Mouse (Mus musculus): ENCODE results near the gene Gm3373. TPM values are rescaled to one million over a fixed set of nuclear protein-coding genes. Genes with fewer than 3 reads are reported as not detected.

The Gm3373 gene
- polyA plus RNA-seq (2017; shearing (Covaris generic)), result not detected

GRCm38 (mm10) chr14:5741477-5741876 lies at the start of gene Gm3373:
Gene Gm3373, minus strand, starts transcription at chr14:5741577.

DNA sequence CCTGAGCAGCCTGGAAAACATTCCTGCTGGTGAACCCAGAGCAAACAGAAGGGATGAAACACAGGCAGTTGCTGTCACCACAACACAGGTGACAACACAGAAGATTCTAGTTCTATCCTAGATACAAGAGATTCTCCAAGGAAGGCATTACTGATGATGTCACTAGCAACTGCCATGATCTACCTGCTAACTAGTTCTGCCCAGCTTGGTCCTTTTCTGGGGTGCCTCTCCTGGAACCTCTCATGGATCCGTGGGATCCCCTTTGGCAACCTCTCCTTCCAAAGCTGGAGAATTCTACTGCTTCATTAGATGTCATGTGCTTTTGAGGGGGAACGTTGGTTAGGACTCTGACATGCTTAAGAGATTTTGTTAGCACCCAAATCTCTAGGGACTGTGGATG lies 54.0 kb downstream of the Gm3373 start, which contains the start of gene Gm9603:
Gene Gm9603 (minus strand): TSS at position 101 of the 400 bp plus-strand sequence.

Other genes with a start within 250 kb of the Gm3373 start
- gene Gm3488, start 239.9 kb downstream of the Gm3373 start, polyA plus RNA-seq (2017; shearing (Covaris generic)), result not detected
- gene Gm3532, start 203.1 kb downstream of the Gm3373 start, polyA plus RNA-seq (2017; shearing (Covaris generic)), result not detected
- not detected for gene Gm8265, start 108.5 kb downstream of the Gm3373 start, polyA plus RNA-seq (2017; shearing (Covaris generic))
- not detected for gene Gm9603, start 54.1 kb downstream of the Gm3373 start, polyA plus RNA-seq (2017; shearing (Covaris generic))
- gene Gm3383, start 66.4 kb upstream of the Gm3373 start, polyA plus RNA-seq (2017; shearing (Covaris generic)), result not detected
- not detected for gene Gm3424, start 88.8 kb upstream of the Gm3373 start, polyA plus RNA-seq (2017; shearing (Covaris generic))
- gene Gm8237, start 138.8 kb upstream of the Gm3373 start, polyA plus RNA-seq (2017; shearing (Covaris generic)), result not detected
- gene Gm3248, start 220.2 kb upstream of the Gm3373 start, polyA plus RNA-seq (2017; shearing (Covaris generic)), result not detected
- gene Gm3453, start 237.6 kb upstream of the Gm3373 start, polyA plus RNA-seq (2017; shearing (Covaris generic)), result not detected